Mouse (Mus musculus): ENCODE measurements around the gene Sv2a. TPM values are rescaled to one million over a fixed set of nuclear protein-coding genes. Genes with fewer than 3 reads are reported as not detected.

The Sv2a gene
- total and polyA plus RNA-seq, 2 experiments from 2014 or later: 10.8 to 15.4 TPM

DNA sequence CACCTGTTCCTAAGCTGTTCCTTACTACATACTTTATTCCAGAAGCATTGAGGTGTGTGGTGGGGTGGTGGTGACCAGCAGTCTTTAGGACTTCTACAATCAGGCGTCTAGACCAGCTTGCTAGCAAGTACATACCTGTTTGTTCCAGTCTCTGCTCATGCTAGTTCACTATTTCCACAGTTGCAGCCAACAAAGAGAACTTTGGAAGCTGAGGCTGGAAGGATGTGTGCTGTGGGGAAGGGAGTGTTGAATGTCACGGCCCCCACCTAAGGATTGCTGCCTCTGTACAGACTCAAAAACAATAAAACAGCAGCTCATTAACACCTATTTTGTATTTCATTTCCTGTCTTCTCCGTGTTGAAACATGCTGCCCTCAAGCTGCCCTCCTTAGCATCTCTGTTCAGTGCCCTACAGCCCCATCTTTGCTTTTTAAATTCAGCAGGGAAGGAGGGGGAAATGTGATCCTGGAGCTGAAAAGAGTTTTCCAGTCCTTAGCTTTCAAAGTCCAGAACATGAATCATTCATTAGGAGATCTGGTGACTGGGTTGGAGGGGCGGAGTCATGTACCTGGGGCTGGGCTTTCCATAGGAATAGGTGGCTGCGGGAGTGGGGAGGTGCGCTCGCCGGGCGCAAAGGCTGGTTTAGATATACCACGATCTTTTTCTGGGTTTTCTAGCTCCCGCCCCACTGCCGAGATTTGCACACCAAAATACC lies 20.0 kb upstream of the Sv2a start:
- ATAC-seq (ENCODE audit: insufficient read depth, low read depth) (peak; percentile 59), DNase-seq (ENCODE audit: low spot score) (peak; percentile 59)
- under 1% methylated on average over 12 of the region's 12 CpGs for whole genome bisulfite sequencing
- Histone ChIP-seq H3K4me3 (ENCODE audit: low read depth, low read length) (peak overlapping the region; percentile 56), H3K27me3 (ENCODE audit: control insufficient read depth, insufficient read depth, low read length) (no peaks in the 10 kb centered on the region), H3K36me3 (replicated peaks; ENCODE audit: control insufficient read depth, insufficient read depth, low read length) (peaks cover 8% of the 10 kb centered on the region), H3K4me2 (ENCODE audit: low read depth, low read length) (peak overlapping the region; percentile 76), H3K9ac (replicated peaks; ENCODE audit: low read depth, low read length) (peak overlapping the region; percentile 69), H3K4me1 (ENCODE audit: control insufficient read depth, insufficient read depth) (peaks cover 20% of the 10 kb centered on the region; the same call in 1 of the 2 replicates), H3K9me3 (replicated peaks; ENCODE audit: control insufficient read depth, low read length) (no peaks in the 10 kb centered on the region), H3K27ac (ENCODE audit: low read depth) (peak overlapping the region; percentile 66)
- TF ChIP-seq EP300 (IDR thresholded peaks at IDR 0.05; ENCODE audit: low read depth) (no peak), CTCF (IDR thresholded peaks at IDR 0.05; ENCODE audit: low read depth) (no peak)

DNA sequence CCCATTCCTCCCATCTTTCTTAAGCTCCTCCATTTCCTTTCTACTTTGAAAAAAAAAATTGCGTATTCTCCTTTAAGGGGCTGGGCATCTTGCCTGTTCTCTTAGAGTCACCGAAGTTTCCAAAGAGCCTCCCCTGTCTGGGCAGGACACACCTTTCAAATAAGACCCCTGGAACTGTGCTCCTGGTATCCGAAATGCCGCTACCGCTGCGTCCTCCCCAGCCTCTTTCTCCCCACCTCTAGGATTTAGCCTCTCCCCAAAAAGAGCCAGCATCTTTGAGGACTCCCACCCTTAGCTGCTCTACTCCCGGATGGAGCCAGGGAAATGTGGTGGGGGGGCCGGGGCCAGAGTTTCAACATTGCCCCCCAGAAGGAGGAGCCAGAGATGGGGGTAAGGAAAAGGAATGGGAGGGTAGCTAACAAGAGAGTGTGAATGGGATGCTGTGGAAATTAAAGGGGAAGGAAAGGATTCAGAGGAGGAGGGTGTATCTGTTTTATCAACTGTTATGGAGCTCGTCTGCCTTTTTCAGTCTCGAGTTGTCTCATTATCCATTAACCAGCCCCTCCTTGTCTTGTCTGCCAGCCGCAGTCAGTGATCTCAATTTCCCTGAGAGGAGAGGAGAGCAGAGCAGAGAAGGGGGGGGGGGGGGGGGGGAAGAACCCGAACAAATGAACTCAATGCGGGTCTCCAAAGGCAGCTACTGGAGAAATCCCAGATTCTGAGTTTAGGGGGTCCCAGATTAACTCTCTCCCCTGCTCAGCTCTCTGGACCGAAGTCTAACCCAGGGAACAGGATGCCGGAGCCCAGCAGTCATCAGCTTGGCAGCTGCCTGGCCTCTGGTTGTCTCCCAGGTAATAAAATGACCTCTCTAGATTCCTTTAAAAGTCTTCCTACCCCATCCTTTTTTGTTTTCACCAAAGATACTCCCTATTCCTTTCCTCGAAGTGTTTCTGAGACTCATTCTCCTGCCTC lies 18.8 kb upstream of the Sv2a start, which contains the start of gene Mtmr11:
TSS of gene Mtmr11 (plus strand) at position 136 of the 972 bp plus-strand sequence.
- Histone ChIP-seq H3K9ac (replicated peaks; ENCODE audit: low read depth, low read length) (peak within 1 kb of the TSS; percentile 69), H3K4me1 (ENCODE audit: control insufficient read depth, insufficient read depth) (peaks cover 20% of the 10 kb centered on the region; the same call in 1 of the 2 replicates), H3K9me3 (replicated peaks; ENCODE audit: control insufficient read depth, low read length) (no peaks in the 10 kb centered on the region), H3K36me3 (replicated peaks; ENCODE audit: control insufficient read depth, insufficient read depth, low read length) (0 out of 2 replicates have a peak, but pooled peaks cover 4% of the 10 kb centered on the region), H3K4me3 (ENCODE audit: low read depth, low read length) (peak within 1 kb of the TSS; percentile 56), H3K27ac (ENCODE audit: low read depth) (peak within 1 kb of the TSS; percentile 66), H3K4me2 (ENCODE audit: low read depth, low read length) (peak within 1 kb of the TSS; percentile 76), H3K27me3 (ENCODE audit: control insufficient read depth, insufficient read depth, low read length) (no peaks in the 10 kb centered on the region)
- 9% methylated on average over 15 of the region's 16 CpGs for WGBS
- DNase-seq (ENCODE audit: low spot score) (peak; percentile 51), ATAC-seq (ENCODE audit: insufficient read depth, low read depth) (0 out of 2 replicates have a peak, but pooled peaks have one; percentile 9)
- TF ChIP-seq CTCF (IDR thresholded peaks at IDR 0.05; ENCODE audit: low read depth) (no peak), EP300 (IDR thresholded peaks at IDR 0.05; ENCODE audit: low read depth) (no peak)

DNA sequence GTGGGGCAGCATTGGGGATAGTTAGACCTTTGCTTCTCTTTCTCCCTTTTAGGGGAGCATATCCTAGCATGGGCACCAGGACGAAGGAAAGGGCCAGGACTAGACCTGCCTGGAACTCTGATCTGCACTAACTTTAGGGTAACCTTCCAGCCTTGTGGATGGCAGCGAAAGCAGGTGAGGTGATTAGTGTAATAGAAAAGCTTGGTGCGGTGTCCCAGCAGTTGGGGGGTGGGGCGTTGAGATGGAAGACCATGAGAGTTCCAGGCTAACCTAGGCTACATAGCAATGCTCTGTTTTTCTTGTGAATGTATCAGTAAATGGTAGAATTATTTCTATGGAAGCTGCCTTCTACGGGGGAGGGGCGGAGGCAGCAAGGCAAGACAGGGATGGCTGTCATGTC lies 17.9 kb upstream of the Sv2a start:
- no peaks in the 10 kb centered on the region for H3K36me3 ChIP-seq (replicated peaks; ENCODE audit: control insufficient read depth, insufficient read depth, low read length)
- no peak for ATAC-seq (ENCODE audit: insufficient read depth, low read depth)
- no peak overlapping the region for H3K4me2 ChIP-seq (ENCODE audit: low read depth, low read length)
- DNase-seq (ENCODE audit: low spot score): no peak
- TF ChIP-seq EP300 (IDR thresholded peaks at IDR 0.05; ENCODE audit: low read depth) (no peak), CTCF (IDR thresholded peaks at IDR 0.05; ENCODE audit: low read depth) (no peak)
- H3K4me1 ChIP-seq (ENCODE audit: control insufficient read depth, insufficient read depth): peaks cover 20% of the 10 kb centered on the region; the same call in 1 of the 2 replicates
- 85% methylated on average over 6 of the region's 6 CpGs for WGBS
- no peak overlapping the region for H3K27ac ChIP-seq (ENCODE audit: low read depth)
- H3K27me3 ChIP-seq (ENCODE audit: control insufficient read depth, insufficient read depth, low read length): no peaks in the 10 kb centered on the region
- no peak overlapping the region for H3K4me3 ChIP-seq (ENCODE audit: low read depth, low read length)
- no peak overlapping the region for H3K9ac ChIP-seq (replicated peaks; ENCODE audit: low read depth, low read length)
- H3K9me3 ChIP-seq (replicated peaks; ENCODE audit: control insufficient read depth, low read length): no peaks in the 10 kb centered on the region

DNA sequence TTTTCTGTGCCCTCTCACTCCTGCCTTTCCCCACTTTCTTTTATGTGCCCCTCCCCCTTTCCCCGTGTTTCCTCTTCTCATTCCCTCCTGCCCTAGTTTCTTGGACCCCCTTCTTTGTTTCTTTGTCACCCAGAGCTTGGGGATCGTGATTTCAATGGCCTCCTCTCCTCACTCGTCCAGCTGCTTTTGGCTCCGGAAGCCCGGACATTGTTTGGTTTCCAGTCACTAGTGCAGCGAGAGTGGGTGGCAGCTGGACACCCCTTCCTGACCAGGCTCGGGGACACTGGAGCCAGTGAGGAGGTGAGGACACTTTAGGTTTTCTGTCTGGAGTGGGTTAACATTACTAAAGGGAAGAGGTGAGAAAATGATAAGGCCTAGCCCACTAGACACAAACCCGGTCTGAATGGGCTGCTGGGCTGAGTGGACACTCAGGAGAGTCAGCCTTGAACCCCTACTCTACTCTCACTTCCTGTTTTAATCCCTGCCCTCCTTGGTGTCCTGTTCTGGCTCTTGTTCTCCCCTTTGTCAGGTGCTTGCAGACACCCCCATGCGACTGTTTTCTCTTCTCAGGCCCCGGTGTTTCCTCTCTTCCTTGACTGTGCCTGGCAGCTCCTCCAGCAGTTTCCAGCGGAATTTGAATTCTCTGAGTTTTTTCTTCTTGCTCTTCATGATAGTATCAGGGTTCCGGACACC lies 12.3 kb upstream of the Sv2a start:
- Histone ChIP-seq H3K36me3 (replicated peaks; ENCODE audit: control insufficient read depth, insufficient read depth, low read length) (no peaks in the 10 kb centered on the region), H3K4me3 (ENCODE audit: low read depth, low read length) (no peak overlapping the region), H3K9ac (replicated peaks; ENCODE audit: low read depth, low read length) (no peak overlapping the region), H3K4me2 (ENCODE audit: low read depth, low read length) (peak overlapping the region; percentile 17; the same call in 1 of the 2 replicates), H3K9me3 (replicated peaks; ENCODE audit: control insufficient read depth, low read length) (no peaks in the 10 kb centered on the region), H3K4me1 (ENCODE audit: control insufficient read depth, insufficient read depth) (peaks cover 22% of the 10 kb centered on the region), H3K27me3 (ENCODE audit: control insufficient read depth, insufficient read depth, low read length) (no peaks in the 10 kb centered on the region), H3K27ac (ENCODE audit: low read depth) (peak overlapping the region; percentile 47)
- no peak for TF ChIP-seq CTCF (IDR thresholded peaks at IDR 0.05; ENCODE audit: low read depth)
- TF ChIP-seq EP300 (IDR thresholded peaks at IDR 0.05; ENCODE audit: low read depth): no peak
- DNase-seq (ENCODE audit: low spot score) (no peak), ATAC-seq (ENCODE audit: insufficient read depth, low read depth) (no peak)
- WGBS: 48% methylated on average over 12 of the region's 12 CpGs

DNA sequence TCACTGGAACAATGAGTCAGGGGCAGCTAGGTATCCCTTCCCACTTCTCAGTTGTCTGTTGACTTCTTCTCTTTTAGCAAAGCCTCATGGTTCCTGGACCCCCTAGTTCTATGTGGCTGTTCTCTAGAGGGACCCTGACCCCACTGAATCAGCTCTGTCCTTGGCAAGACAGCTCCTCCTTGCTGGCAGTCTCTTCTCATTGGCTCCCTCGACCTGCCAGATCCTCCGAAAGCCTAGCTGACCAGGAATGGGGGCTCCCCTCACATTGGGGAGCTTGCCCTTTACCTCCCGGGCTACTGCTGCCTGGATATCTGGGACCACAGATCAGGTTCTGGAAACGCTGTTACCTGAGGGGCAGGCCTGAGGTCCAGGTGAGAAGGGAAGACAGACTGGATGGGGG lies 10.7 kb upstream of the Sv2a start:
- DNase-seq (ENCODE audit: low spot score) (no peak), ATAC-seq (ENCODE audit: insufficient read depth, low read depth) (no peak)
- Histone ChIP-seq H3K27ac (ENCODE audit: low read depth) (peak overlapping the region; percentile 100), H3K4me3 (ENCODE audit: low read depth, low read length) (no peak overlapping the region), H3K4me1 (ENCODE audit: control insufficient read depth, insufficient read depth) (peaks cover 22% of the 10 kb centered on the region), H3K27me3 (ENCODE audit: control insufficient read depth, insufficient read depth, low read length) (no peaks in the 10 kb centered on the region), H3K9me3 (replicated peaks; ENCODE audit: control insufficient read depth, low read length) (no peaks in the 10 kb centered on the region), H3K4me2 (ENCODE audit: low read depth, low read length) (no peak overlapping the region), H3K36me3 (replicated peaks; ENCODE audit: control insufficient read depth, insufficient read depth, low read length) (peaks cover 14% of the 10 kb centered on the region), H3K9ac (replicated peaks; ENCODE audit: low read depth, low read length) (no peak overlapping the region)
- no peak for TF ChIP-seq CTCF (IDR thresholded peaks at IDR 0.05; ENCODE audit: low read depth)
- TF ChIP-seq EP300 (IDR thresholded peaks at IDR 0.05; ENCODE audit: low read depth): no peak
- 78% methylated on average over 4 of the region's 4 CpGs for WGBS
